Mouse (Mus musculus): ENCODE measurements around the gene Gm8773.

The Gm8773 gene

GRCm38 (mm10) chr5:5573749-5574317 lies at the start of gene Gm8773:
Gene Gm8773 (plus strand): TSS chr5:5573799.
- DNase-seq (ENCODE audit: inconsistent ontology term), result peak; percentile 71

DNA sequence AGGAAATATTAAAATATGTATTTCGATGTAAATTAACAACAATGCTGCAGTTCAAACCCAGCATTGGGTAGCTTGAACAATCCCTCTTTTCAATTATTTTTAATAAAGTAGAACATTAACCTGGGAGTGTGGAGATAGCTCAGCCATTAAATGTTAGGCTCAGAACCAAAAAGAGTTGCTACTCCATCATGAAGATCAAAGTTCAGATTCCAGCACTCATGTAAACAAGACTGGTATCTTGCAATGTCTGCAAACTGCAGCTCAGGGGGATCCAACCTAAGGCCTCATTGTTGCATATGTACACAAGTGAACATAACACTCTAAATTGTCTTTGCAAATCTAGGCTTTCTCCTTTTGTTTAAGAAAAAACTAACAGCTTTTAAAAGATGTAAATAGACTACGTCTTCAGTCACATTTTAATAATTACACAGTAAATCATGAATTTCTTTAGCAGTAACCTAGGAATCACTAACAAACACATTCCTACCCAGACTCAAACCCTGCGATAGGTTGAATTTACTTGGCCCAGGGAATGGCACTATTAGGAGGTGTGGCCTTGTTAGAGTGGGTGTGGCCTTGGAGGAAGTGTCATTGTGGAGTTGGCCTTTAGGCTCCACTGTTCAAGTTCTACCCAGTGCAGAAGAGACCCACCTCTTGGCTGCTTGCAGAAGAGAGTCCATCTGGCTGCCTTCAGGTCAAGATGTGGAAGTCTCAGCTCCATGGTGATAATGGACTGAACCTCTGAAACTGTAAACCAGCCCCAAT lies 39.8 kb upstream of the Gm8773 start:
- no peak for DNase-seq (ENCODE audit: inconsistent ontology term)

DNA sequence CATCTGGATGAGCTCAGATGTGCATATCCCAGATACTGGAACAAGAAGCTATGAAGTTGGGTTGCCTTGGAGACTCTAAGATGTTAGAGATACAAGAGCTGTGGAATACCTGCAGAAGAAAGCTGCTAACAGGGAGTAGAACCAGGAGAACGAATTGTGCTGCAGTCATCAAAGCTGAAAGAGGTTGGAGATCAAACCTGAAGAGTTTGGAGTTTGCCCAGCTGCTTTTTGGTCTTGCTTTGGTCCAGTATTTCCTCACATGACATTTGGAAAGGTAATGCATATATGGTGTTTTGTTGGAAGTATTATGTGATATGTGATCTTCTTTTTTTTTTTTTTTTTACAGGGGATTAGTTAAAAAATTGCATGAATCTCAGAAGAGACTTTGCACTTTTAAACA lies 37.5 kb upstream of the Gm8773 start:
- no peak for DNase-seq (ENCODE audit: inconsistent ontology term)

DNA sequence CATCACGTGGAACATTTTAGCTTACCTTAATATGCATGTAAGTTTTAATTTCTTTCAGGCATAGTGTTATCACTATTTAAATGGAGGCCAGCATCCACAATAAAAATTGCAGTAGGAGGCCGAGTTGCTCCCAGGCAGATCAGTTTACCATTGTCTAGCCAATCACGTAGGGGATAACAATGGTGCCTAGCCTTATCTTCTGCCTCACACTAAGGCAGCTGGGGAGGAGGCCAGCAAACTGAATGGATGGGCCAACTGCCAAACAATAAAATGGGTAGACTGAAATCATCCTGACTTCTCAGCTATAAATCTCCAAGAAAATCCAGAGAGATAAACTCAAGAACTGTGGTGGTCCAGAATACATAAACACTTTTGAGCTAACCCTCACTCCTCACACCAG lies 33.8 kb upstream of the Gm8773 start:
- no peak for DNase-seq (ENCODE audit: inconsistent ontology term)

DNA sequence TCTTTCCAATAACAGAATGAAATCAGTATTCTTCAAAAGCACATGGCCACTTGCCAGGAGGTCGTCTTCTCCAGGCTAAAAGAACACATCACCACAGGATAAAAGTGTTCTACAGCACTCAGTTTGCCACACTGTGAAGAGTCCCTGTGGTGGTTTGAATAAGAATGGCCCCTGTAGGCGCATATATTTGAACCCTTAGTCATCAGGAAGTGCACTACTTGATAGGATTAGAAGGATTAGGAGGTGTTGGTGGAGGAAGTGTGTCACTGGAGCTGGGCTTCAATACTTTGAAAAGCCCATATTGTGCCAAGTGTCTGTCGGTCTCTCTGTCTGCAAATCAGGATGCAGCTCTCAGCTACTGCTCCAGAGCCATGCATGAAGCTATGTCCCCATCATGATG lies 33.2 kb upstream of the Gm8773 start:
- peak; percentile 8 for DNase-seq (ENCODE audit: inconsistent ontology term)

DNA sequence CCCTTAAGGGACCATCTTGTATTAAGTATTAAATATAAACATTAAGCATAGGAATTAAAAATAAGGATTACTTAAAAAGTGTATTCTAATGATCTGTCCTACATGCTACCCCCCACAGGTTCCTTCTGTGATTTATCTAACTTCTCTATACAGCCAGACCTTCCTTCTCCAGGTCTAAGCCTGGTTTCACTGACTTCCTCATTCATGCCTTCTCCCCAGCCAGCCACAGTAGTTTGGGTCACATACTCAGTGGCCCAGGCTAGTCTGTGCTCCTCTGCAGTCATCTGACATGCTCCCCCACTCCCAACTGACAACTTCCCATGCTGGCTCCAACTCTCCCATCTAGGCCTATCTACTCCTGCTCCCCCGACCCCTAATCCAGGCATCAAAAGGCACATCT lies 22.5 kb upstream of the Gm8773 start:
- no peak for DNase-seq (ENCODE audit: inconsistent ontology term)

DNA sequence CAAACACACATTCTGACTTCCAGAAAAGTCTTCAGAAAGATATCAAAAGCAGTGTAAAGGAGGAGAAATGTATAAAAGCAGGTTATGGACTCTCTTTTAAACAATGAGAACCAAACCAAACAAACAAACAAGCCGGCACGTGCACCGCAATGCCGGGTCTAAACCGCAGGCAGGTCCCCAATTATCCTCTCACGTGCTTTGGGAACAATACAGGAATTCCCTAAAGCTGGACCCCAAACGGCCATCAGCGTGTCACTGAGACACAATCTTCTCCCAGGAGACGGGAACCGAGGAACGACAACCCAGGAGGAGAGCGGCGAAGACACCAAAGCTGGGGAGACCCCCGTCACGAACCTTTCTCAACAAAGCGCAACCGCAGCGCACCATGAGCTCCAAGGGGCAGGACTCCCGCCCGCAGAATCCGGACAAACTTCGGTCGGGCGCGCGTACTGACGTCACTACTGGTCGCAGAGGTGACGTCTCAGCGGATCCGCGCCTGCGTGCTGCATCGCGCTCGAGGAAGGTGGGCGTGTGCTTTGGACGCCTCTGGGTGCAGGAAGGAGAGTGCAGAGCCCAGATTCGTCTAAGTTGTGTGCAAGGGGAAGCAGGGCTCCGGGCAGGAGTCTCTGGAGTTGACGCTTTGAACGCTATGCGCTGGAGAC lies 14.4 kb upstream of the Gm8773 start, which contains the start of gene Gtpbp10:
TSS of gene Gtpbp10 (minus strand) at position 460 of the 662 bp plus-strand sequence.
- peak; percentile 91 for DNase-seq (ENCODE audit: inconsistent ontology term)

- DNase-seq (ENCODE audit: inconsistent ontology term), result no peak
These were observed 13.8 kb upstream of the Gm8773 start for GRCm38 (mm10) chr5:5559798-5560197.

DNA sequence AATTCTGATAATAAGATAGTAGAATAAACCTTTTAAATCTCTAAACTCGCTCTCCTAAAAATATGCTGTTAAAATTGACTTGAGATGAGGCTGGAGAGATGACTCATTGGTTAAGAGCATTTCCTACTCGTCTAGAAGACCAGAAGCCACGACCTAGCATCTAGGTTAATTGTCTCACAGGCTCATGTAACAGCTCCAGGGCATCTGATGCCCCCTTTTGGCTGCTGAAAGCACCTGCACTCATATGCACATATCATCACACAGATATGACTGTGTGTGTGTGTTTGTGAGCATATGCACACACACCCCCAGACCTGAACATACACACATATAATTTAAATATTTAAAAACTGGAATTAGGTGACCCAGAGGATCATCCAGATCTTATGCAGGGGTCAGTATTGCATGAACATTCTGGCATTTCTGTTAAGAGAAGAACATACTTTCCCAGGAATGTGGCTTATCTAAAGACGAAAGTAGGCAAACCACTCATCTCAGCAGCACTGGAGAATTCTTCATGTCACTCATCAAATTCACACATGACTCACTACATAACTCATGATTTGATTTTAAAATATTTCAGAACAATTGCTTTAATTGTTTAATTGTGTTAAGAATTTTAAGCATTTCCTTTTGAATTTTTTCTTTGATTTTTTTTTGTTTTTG lies 12.4 kb upstream of the Gm8773 start:
- peak; percentile 30 for DNase-seq (ENCODE audit: inconsistent ontology term)

DNA sequence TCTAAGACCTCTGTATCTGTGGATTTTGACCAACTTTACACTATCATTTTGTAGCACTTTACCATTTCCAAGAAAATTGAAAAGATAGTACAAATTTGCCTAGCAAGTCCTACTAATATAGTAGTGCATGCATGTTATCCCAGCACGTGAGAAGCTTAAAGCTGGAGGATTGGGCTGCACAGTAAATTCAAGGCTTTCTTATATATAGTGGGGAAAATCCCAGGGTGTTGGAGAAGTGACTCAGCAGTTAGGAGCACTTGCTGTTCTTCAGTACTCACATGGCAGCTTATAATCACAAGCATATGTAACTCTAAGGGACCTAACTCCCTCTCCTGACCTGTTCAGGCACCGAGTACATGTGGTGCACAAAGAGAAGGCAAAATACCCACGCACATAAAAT lies 11.2 kb upstream of the Gm8773 start:
- no peak for DNase-seq (ENCODE audit: inconsistent ontology term)

DNA sequence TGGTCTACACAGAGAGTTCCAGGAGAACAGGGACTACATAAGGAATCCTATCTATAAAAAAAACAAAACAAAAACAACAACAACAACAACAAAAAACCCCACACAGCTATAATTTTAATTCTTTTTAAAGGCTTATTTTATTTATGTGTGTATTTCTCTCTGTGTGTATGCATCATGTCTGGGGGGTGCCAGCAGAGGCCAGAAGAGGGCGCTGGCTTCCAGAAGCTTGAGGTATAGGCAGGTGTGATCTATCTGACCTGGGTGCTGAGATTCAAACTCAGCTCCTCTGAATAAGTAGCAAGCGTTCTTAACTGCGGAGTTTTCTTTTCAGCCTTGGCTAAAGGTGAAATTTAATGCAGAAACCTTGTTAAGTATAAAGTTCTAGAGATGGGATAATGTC lies 14.1 kb downstream of the Gm8773 start:
- DNase-seq (ENCODE audit: inconsistent ontology term), result no peak

GRCm38 (mm10) chr5:5610540-5610939 lies 36.9 kb downstream of the Gm8773 start:
- no peak for DNase-seq (ENCODE audit: inconsistent ontology term)

DNA sequence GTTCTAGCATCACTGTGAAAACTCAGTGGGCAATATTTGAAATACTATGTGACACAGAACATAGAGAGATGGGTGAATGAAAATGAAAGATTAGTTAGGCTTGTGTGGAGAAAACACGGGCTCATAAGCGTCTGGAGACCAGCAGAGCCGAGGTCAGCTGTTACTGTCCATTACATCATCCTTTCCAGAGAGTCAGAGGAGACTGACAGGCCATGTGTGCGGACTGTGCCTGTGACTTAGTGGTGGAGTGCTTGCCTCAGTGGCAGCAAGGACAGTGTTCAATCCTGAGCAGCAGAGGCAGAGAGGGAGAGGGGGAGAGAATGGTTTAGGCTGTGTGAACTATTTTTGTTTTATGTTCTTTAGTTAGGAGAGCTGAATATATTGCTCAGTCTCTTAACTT lies 44.7 kb downstream of the Gm8773 start:
- DNase-seq (ENCODE audit: inconsistent ontology term), result no peak

DNA sequence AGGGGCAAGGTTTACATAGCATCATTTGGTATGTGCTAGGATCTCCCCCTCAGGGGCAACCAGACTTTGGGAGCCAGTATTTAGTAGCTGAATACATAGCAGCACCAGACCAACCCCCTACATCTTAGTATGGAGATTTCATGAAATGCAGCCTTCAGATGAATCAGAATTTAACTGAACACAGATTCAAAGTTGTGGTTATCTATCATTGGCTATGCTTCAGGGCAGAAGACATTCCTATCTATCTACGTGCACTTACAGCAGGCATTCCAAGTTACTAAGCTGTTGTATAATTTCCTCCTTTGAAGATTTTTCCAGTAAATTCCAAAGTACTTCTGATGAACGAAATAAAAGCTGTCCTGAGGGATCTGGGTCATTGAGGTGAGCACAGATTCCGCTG lies 51.9 kb downstream of the Gm8773 start:
- DNase-seq (ENCODE audit: inconsistent ontology term), result peak; percentile 48
